Mouse (Mus musculus) cerebellum, adult 9-10 months (tissue): ENCODE measurements around the gene Vmn1r38.
"Not testable (repeated sequence)": the region's sequence is repeated elsewhere in the genome, so short reads cannot be mapped to it uniquely, and the experiment has no call there.

Experiments used
- DNase-seq: peaks from one replicate; pipeline ENCODE4 v3.0.0; 2022

The Vmn1r38 gene

GRCm38 (mm10) chr6:66782527-66782926 lies at the start of gene Vmn1r38:
TSS of gene Vmn1r38 (minus strand) at chr6:66782627.
- DNase-seq: not testable (repeated sequence)

DNA sequence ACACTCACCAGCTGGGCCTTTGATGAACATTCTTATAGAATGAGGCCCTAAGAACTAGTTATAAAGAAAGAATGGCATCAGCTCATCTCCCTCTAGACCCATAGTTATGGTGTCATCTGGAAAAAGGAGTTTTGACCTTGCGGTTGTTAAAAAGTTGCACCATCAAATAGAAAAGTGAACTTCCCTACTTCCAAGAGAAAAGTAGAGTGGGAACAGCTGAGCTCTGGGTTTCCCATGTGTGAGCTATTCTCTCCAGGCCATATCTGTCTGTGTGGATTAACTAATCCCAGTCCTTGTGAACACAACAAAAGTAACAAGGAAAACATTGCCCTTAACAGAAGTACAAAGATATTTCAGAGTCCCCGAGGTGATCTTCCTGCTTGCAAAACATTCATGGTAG lies 28.1 kb upstream of the Vmn1r38 start, which contains the start of gene Vmn1r39:
TSS of gene Vmn1r39 (minus strand) at position 101 of the 400 bp plus-strand sequence.
- DNase-seq: no peak

DNA sequence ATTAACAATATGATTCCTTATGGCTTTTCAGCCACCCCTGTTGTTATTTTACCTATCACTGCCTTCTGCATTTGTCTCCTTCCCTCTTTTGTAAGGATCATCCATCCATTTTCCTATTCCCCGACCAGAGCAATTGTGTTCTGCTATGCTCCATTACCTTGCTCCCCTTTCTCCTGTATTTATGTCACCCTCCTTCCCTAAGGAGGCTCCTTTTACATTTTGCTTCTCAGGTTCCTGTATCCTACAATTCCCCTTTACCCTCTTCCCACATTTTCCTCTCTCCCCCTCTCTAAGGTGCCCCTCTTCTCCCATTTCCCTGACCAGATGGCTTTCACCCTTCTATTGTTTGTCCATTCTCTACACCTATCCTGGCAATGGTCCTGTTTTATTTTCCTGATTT lies 23.9 kb upstream of the Vmn1r38 start:
- DNase-seq: no peak

- DNase-seq: no peak
Measured at GRCm38 (mm10) chr6:66805713-66806112, 23.3 kb upstream of the Vmn1r38 start.

GRCm38 (mm10) chr6:66729082-66729481 lies 53.3 kb downstream of the Vmn1r38 start, which contains the start of gene Vmn1r37:
TSS of gene Vmn1r37 (plus strand) at chr6:66729382.
- DNase-seq: not testable (repeated sequence)
